Mouse (Mus musculus) spleen, adult 2 months (tissue): ENCODE data around the gene Pard6b.

Source experiments
- CTCF ChIP-seq: fragments of 200-500 bp; IDR thresholded peaks from 2 replicates; pipeline ENCODE4 v1.5.1; 2011; ENCODE audit warnings: mild to moderate bottlenecking, inconsistent platforms; ENCODE audit not compliant: insufficient read depth, insufficient read length, insufficient replicate concordance; ENCODE audit errors: extremely low read depth
- POLR2A ChIP-seq: fragments of 200-500 bp; IDR thresholded peaks from 2 replicates; pipeline ENCODE4 v1.6.1; 2011; ENCODE audit warnings: low read depth, low read length, inconsistent platforms

- TF ChIP-seq POLR2A (no peak), CTCF (no peak)
These were observed 47.0 kb downstream of the Pard6b start for GRCm38 (mm10) chr2:168127767-168128166.
